In the genomic region with DNA sequence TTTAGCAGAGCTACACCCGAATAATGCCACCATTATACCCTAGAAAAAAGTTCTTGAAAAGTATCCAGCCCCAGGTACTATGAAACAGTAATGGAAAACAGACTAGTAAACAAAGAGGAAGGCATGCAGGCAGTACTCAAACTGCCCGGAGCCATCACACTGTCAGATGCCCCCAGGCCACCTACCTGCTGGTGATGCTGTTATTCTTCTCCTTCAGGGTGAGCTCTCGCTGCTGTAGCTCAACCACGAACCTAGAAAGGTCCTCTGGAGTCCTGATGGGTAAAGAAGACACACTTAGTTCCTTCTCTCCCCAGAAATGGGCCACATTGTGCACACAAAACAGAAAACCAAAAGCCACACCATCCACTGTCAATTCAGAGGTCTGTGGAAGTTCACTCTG, we compare ENCODE assay signal across 20 mouse cellular contexts.
DNase-seq lines count a peak whose midpoint lies in the region; ATAC-seq and TF ChIP-seq lines count a peak whose summit lies in the region.
"Had no signal": no experiment of that assay in that cellular context is flagged by ENCODE, and none has a peak within 500 bp of the region (broad histone marks: within the 10 kb centered on the region; RNA-seq: fewer than 3 reads in every experiment).

No protein-coding gene starts in this region.

- no peak for DNase-seq in heart, postnatal 0 days (ENCODE audit: low spot score)
- DNase-seq in thymus, adult 2 months: no peak
- DNase-seq in thymus, postnatal 14 days: no peak
- DNase-seq in thymus, postnatal 4 days: peak; percentile 50
- DNase-seq in thymus, adult 18-20 months: no peak
- DNase-seq in spleen, postnatal 10 days (ENCODE audit: low spot score in 2 of 2): no peak
- DNase-seq: adrenal gland, adult 2 months; adrenal gland, postnatal 10 days; adrenal gland, postnatal 25 days; cerebellum, adult 11 months; cerebellum, adult 18-20 months; cerebellum, adult 8-10 months; cerebellum, adult 9-11 months; cerebellum, postnatal 14 days; cerebellum, postnatal 36 days had no signal

- ATAC-seq in heart, postnatal 0 days (ENCODE audit: insufficient read depth, low read depth): no peak
- no peak for ATAC-seq in heart, embryonic 12.5 days (ENCODE audit: insufficient number of reproducible peaks, low FRiP score)
- ATAC-seq: forebrain, embryonic 13.5 days; forebrain, embryonic 15.5 days had no signal

- H3K4me1 ChIP-seq in heart, postnatal 0 days (ENCODE audit: control insufficient read depth, insufficient read depth): peaks cover 24% of the 10 kb centered on the region
- peaks cover 24% of the 10 kb centered on the region for H3K4me1 ChIP-seq in heart, embryonic 12.5 days (replicated peaks)
- H3K4me1 ChIP-seq in thymus, adult 2 months (replicated peaks; ENCODE audit: control insufficient read depth, insufficient read depth, low read length): peaks cover 74% of the 10 kb centered on the region
- H3K4me1 ChIP-seq: embryonic facial prominence, embryonic 12.5 days had no signal

- peaks cover 7% of the 10 kb centered on the region; the same call in 1 of the 2 replicates for H3K27me3 ChIP-seq in heart, postnatal 0 days (ENCODE audit: control insufficient read depth, insufficient read depth, low read length)
- peaks cover 75% of the 10 kb centered on the region for H3K27me3 ChIP-seq in heart, embryonic 12.5 days (replicated peaks)
- no peaks in the 10 kb centered on the region for H3K27me3 ChIP-seq in thymus, adult 2 months (ENCODE audit: control insufficient read depth, insufficient read depth, low read length)
- H3K27me3 ChIP-seq: embryonic facial prominence, embryonic 12.5 days; forebrain, embryonic 13.5 days; forebrain, embryonic 15.5 days had no signal

- no peak overlapping the region for H3K4me3 ChIP-seq in heart, postnatal 0 days (ENCODE audit: low read depth, low read length)
- H3K4me3 ChIP-seq in heart, embryonic 12.5 days: no peak overlapping the region
- peak overlapping the region; percentile 52 for H3K4me3 ChIP-seq in thymus, adult 2 months (ENCODE audit: control insufficient read depth, insufficient read depth, low read length)
- H3K4me3 ChIP-seq: embryonic facial prominence, embryonic 10.5 days; embryonic facial prominence, embryonic 12.5 days; forebrain, embryonic 13.5 days; forebrain, embryonic 15.5 days had no signal

- H3K4me2 ChIP-seq in heart, postnatal 0 days (ENCODE audit: low read depth, low read length): no peak overlapping the region
- no peak overlapping the region for H3K4me2 ChIP-seq in heart, embryonic 12.5 days
- H3K4me2 ChIP-seq: embryonic facial prominence, embryonic 12.5 days; forebrain, embryonic 13.5 days; forebrain, embryonic 15.5 days had no signal

- no peak for TF ChIP-seq EP300 in heart, postnatal 0 days (IDR thresholded peaks at IDR 0.05; ENCODE audit: low read depth)

- no peak for TF ChIP-seq CTCF in heart, postnatal 0 days (IDR thresholded peaks at IDR 0.05; ENCODE audit: low read depth)
- TF ChIP-seq CTCF in thymus, adult 2 months (IDR thresholded peaks at IDR 0.05; ENCODE audit: borderline replicate concordance, control insufficient read depth, extremely low read depth, insufficient read depth, low read length, poor library complexity): no peak

- H3K9me3 ChIP-seq in heart, postnatal 0 days (replicated peaks; ENCODE audit: control insufficient read depth, low read length): no peaks in the 10 kb centered on the region
- H3K9me3 ChIP-seq in heart, embryonic 12.5 days (replicated peaks): no peaks in the 10 kb centered on the region
- H3K9me3 ChIP-seq: embryonic facial prominence, embryonic 10.5 days; embryonic facial prominence, embryonic 12.5 days; forebrain, embryonic 13.5 days; forebrain, embryonic 15.5 days had no signal

- 0 out of 2 replicates have a peak, but pooled peaks cover 11% of the 10 kb centered on the region for H3K36me3 ChIP-seq in heart, postnatal 0 days (replicated peaks; ENCODE audit: control insufficient read depth, insufficient read depth, low read length)
- peaks cover 16% of the 10 kb centered on the region; the same call in 1 of the 2 replicates for H3K36me3 ChIP-seq in heart, embryonic 12.5 days
- 0 out of 2 replicates have a peak, but pooled peaks cover 2% of the 10 kb centered on the region for H3K36me3 ChIP-seq in thymus, adult 2 months (ENCODE audit: control insufficient read depth, insufficient read depth, low read length)

- TF ChIP-seq POLR2A in thymus, adult 2 months (IDR thresholded peaks at IDR 0.05; ENCODE audit: control insufficient read depth, extremely low read depth, insufficient read depth, low read length, poor library complexity): no peak

- H3K27ac ChIP-seq in heart, postnatal 0 days (ENCODE audit: low read depth): peak overlapping the region; percentile 7; the same call in 1 of the 2 replicates
- H3K27ac ChIP-seq in heart, embryonic 12.5 days (ENCODE audit: poor library complexity, severe bottlenecking): no peak overlapping the region
- peak overlapping the region; percentile 98 for H3K27ac ChIP-seq in thymus, adult 2 months (ENCODE audit: control insufficient read depth, insufficient read depth, low read length)
- H3K27ac ChIP-seq: embryonic facial prominence, embryonic 10.5 days; embryonic facial prominence, embryonic 12.5 days; forebrain, embryonic 13.5 days; forebrain, embryonic 15.5 days had no signal

- no peak overlapping the region for H3K9ac ChIP-seq in heart, postnatal 0 days (replicated peaks; ENCODE audit: low read depth, low read length)
- H3K9ac ChIP-seq in heart, embryonic 12.5 days: no peak overlapping the region
- H3K9ac ChIP-seq: embryonic facial prominence, embryonic 12.5 days; forebrain, embryonic 13.5 days; forebrain, embryonic 15.5 days had no signal

- WGBS in heart, postnatal 0 days: 89% methylated on average over 4 of the region's 4 CpGs
- whole genome bisulfite sequencing in heart, embryonic 12.5 days: 88% methylated on average over 4 of the region's 4 CpGs
- 65% methylated on average over 4 of the region's 4 CpGs for WGBS in thymus, adult 2 months
